Mouse (Mus musculus): ENCODE data around the gene Akr1b8. TPM values are rescaled to one million over a fixed set of nuclear protein-coding genes. Genes with fewer than 3 reads are reported as not detected.
A peak's percentile ranks its signal among the peaks of the same experiment; 100 is the strongest.
"Not testable (repeated sequence)": the region's sequence is repeated elsewhere in the genome, so short reads cannot be mapped to it uniquely, and the experiment has no call there.

Akr1b8 gene
- polyA plus RNA-seq, 1 experiment from 2014 or later, result 23.0 TPM

- Histone ChIP-seq H3K27me3 (ENCODE audit: control insufficient read depth, insufficient read depth, low read length) (no peaks in the 10 kb centered on the region), H3K4me3 (ENCODE audit: low read depth, low read length) (no peak overlapping the region), H3K4me2 (ENCODE audit: low read depth) (no peak overlapping the region), H3K4me1 (ENCODE audit: control insufficient read depth, insufficient read depth, low read length) (no peaks in the 10 kb centered on the region), H3K9ac (ENCODE audit: low read length) (no peak overlapping the region), H3K36me3 (ENCODE audit: control insufficient read depth, insufficient read depth, low read length) (no peaks in the 10 kb centered on the region), H3K27ac (ENCODE audit: low read depth, low read length) (no peak overlapping the region), H3K9me3 (ENCODE audit: control insufficient read depth, low read length) (no peaks in the 10 kb centered on the region)
- 83% methylated on average over 6 of the region's 6 CpGs for WGBS
- DNase-seq (ENCODE audit: low spot score), result no peak
- no peak for ATAC-seq (ENCODE audit: insufficient read depth, low FRiP score, low TSS enrichment)
Observed at GRCm38 (mm10) chr6:34343426-34343825, 10.5 kb upstream of the Akr1b8 start.

GRCm38 (mm10) chr6:34344135-34344850, 9.6 kb upstream of the Akr1b8 start:
- H3K9ac ChIP-seq (ENCODE audit: low read length), result no peak overlapping the region
- 43% methylated on average over 10 of the region's 10 CpGs for WGBS
- no peak overlapping the region for H3K4me2 ChIP-seq (ENCODE audit: low read depth)
- H3K36me3 ChIP-seq (ENCODE audit: control insufficient read depth, insufficient read depth, low read length), result no peaks in the 10 kb centered on the region
- no peak for DNase-seq (ENCODE audit: low spot score)
- no peaks in the 10 kb centered on the region for H3K27me3 ChIP-seq (ENCODE audit: control insufficient read depth, insufficient read depth, low read length)
- no peaks in the 10 kb centered on the region for H3K4me1 ChIP-seq (ENCODE audit: control insufficient read depth, insufficient read depth, low read length)
- no peak overlapping the region for H3K27ac ChIP-seq (ENCODE audit: low read depth, low read length)
- ATAC-seq (ENCODE audit: insufficient read depth, low FRiP score, low TSS enrichment), result no peak
- no peak overlapping the region for H3K4me3 ChIP-seq (ENCODE audit: low read depth, low read length)
- H3K9me3 ChIP-seq (ENCODE audit: control insufficient read depth, low read length), result no peaks in the 10 kb centered on the region

- WGBS, result 24% methylated on average over 9 of the region's 9 CpGs
- DNase-seq (ENCODE audit: low spot score) (peak; percentile 56), ATAC-seq (ENCODE audit: insufficient read depth, low FRiP score, low TSS enrichment) (no peak)
- H3K9me3 ChIP-seq (ENCODE audit: control insufficient read depth, low read length), result no peaks in the 10 kb centered on the region
- H3K9ac ChIP-seq (ENCODE audit: low read length), result no peak overlapping the region
- no peaks in the 10 kb centered on the region for H3K4me1 ChIP-seq (ENCODE audit: control insufficient read depth, insufficient read depth, low read length)
- H3K4me3 ChIP-seq (ENCODE audit: low read depth, low read length), result no peak overlapping the region
- H3K36me3 ChIP-seq (ENCODE audit: control insufficient read depth, insufficient read depth, low read length), result no peaks in the 10 kb centered on the region
- H3K27ac ChIP-seq (ENCODE audit: low read depth, low read length), result no peak overlapping the region
- no peaks in the 10 kb centered on the region for H3K27me3 ChIP-seq (ENCODE audit: control insufficient read depth, insufficient read depth, low read length)
- 0 out of 2 replicates have a peak overlapping the region, but pooled peaks have one; percentile 3 for H3K4me2 ChIP-seq (ENCODE audit: low read depth)
Observed at GRCm38 (mm10) chr6:34344935-34345334, 9.0 kb upstream of the Akr1b8 start.

GRCm38 (mm10) chr6:34346096-34346898, 7.6 kb upstream of the Akr1b8 start:
- H3K36me3 ChIP-seq (ENCODE audit: control insufficient read depth, insufficient read depth, low read length), result no peaks in the 10 kb centered on the region
- no peaks in the 10 kb centered on the region for H3K9me3 ChIP-seq (ENCODE audit: control insufficient read depth, low read length)
- no peak overlapping the region for H3K4me2 ChIP-seq (ENCODE audit: low read depth)
- DNase-seq (ENCODE audit: low spot score), result peak; percentile 80
- 54% methylated on average over 14 of the region's 14 CpGs for WGBS
- no peak overlapping the region for H3K27ac ChIP-seq (ENCODE audit: low read depth, low read length)
- no peaks in the 10 kb centered on the region for H3K4me1 ChIP-seq (ENCODE audit: control insufficient read depth, insufficient read depth, low read length)
- H3K4me3 ChIP-seq (ENCODE audit: low read depth, low read length), result no peak overlapping the region
- 0 out of 2 replicates have a peak overlapping the region, but pooled peaks have one; percentile 8 for H3K9ac ChIP-seq (ENCODE audit: low read length)
- no peaks in the 10 kb centered on the region for H3K27me3 ChIP-seq (ENCODE audit: control insufficient read depth, insufficient read depth, low read length)
- peak; percentile 72 for ATAC-seq (ENCODE audit: insufficient read depth, low FRiP score, low TSS enrichment)

GRCm38 (mm10) chr6:34350037-34350699, 3.8 kb upstream of the Akr1b8 start:
- Histone ChIP-seq H3K36me3 (ENCODE audit: control insufficient read depth, insufficient read depth, low read length) (no peaks in the 10 kb centered on the region), H3K27ac (ENCODE audit: low read depth, low read length) (no peak overlapping the region), H3K4me2 (ENCODE audit: low read depth) (no peak overlapping the region), H3K27me3 (ENCODE audit: control insufficient read depth, insufficient read depth, low read length) (no peaks in the 10 kb centered on the region), H3K4me3 (ENCODE audit: low read depth, low read length) (no peak overlapping the region), H3K9me3 (ENCODE audit: control insufficient read depth, low read length) (no peaks in the 10 kb centered on the region), H3K9ac (ENCODE audit: low read length) (no peak overlapping the region), H3K4me1 (ENCODE audit: control insufficient read depth, insufficient read depth, low read length) (peaks cover 4% of the 10 kb centered on the region; the same call in 1 of the 2 replicates)
- ATAC-seq (ENCODE audit: insufficient read depth, low FRiP score, low TSS enrichment) (no peak), DNase-seq (ENCODE audit: low spot score) (no peak)
- 90% methylated on average over 12 of the region's 12 CpGs for WGBS

GRCm38 (mm10) chr6:34351481-34351880, 2.4 kb upstream of the Akr1b8 start:
- not testable (repeated sequence) for H3K4me3 ChIP-seq (ENCODE audit: low read depth, low read length); H3K4me1 ChIP-seq (ENCODE audit: control insufficient read depth, insufficient read depth, low read length); H3K9me3 ChIP-seq (ENCODE audit: control insufficient read depth, low read length); H3K4me2 ChIP-seq (ENCODE audit: low read depth); H3K36me3 ChIP-seq (ENCODE audit: control insufficient read depth, insufficient read depth, low read length); H3K27ac ChIP-seq (ENCODE audit: low read depth, low read length); ATAC-seq (ENCODE audit: insufficient read depth, low FRiP score, low TSS enrichment); H3K27me3 ChIP-seq (ENCODE audit: control insufficient read depth, insufficient read depth, low read length); DNase-seq (ENCODE audit: low spot score); H3K9ac ChIP-seq (ENCODE audit: low read length)
- 48% methylated on average over 9 of the region's 10 CpGs for WGBS

- Histone ChIP-seq H3K36me3 (ENCODE audit: control insufficient read depth, insufficient read depth, low read length) (no peaks in the 10 kb centered on the region), H3K27ac (ENCODE audit: low read depth, low read length) (no peak overlapping the region), H3K9me3 (ENCODE audit: control insufficient read depth, low read length) (no peaks in the 10 kb centered on the region), H3K4me1 (ENCODE audit: control insufficient read depth, insufficient read depth, low read length) (peaks cover 4% of the 10 kb centered on the region; the same call in 1 of the 2 replicates), H3K4me2 (ENCODE audit: low read depth) (no peak overlapping the region), H3K9ac (ENCODE audit: low read length) (no peak overlapping the region), H3K27me3 (ENCODE audit: control insufficient read depth, insufficient read depth, low read length) (no peaks in the 10 kb centered on the region), H3K4me3 (ENCODE audit: low read depth, low read length) (no peak overlapping the region)
- no peak for ATAC-seq (ENCODE audit: insufficient read depth, low FRiP score, low TSS enrichment)
- WGBS, result 96% methylated on average over 3 of the region's 3 CpGs
- no peak for DNase-seq (ENCODE audit: low spot score)
Observed at GRCm38 (mm10) chr6:34352401-34352800, 1.5 kb upstream of the Akr1b8 start.

- Histone ChIP-seq H3K27ac (ENCODE audit: low read depth, low read length) (no peak overlapping the region), H3K9me3 (ENCODE audit: control insufficient read depth, low read length) (no peaks in the 10 kb centered on the region)
- no peak for DNase-seq (ENCODE audit: low spot score)
Observed at GRCm38 (mm10) chr6:34354354-34355348, 732 bp downstream of the Akr1b8 start.

More at GRCm38 (mm10) chr6:34354354-34355348, 732 bp downstream of the Akr1b8 start:
- Histone ChIP-seq H3K36me3 (ENCODE audit: control insufficient read depth, insufficient read depth, low read length) (no peaks in the 10 kb centered on the region), H3K4me3 (ENCODE audit: low read depth, low read length) (no peak overlapping the region), H3K9ac (ENCODE audit: low read length) (no peak overlapping the region), H3K4me1 (ENCODE audit: control insufficient read depth, insufficient read depth, low read length) (peaks cover 4% of the 10 kb centered on the region; the same call in 1 of the 2 replicates), H3K4me2 (ENCODE audit: low read depth) (peak overlapping the region; percentile 55), H3K27me3 (ENCODE audit: control insufficient read depth, insufficient read depth, low read length) (no peaks in the 10 kb centered on the region)
- 74% methylated on average over 8 of the region's 8 CpGs for WGBS
- no peak for ATAC-seq (ENCODE audit: insufficient read depth, low FRiP score, low TSS enrichment)
